Mouse (Mus musculus): ENCODE measurements around the gene Plcl2. TPM values are rescaled to one million over a fixed set of nuclear protein-coding genes. Genes with fewer than 3 reads are reported as not detected.

Gene Plcl2
- polyA plus RNA-seq, 1 experiment from 2014 or later = 2.4 TPM

- Histone ChIP-seq H3K36me3 (ENCODE audit: control insufficient read depth, insufficient read depth, low read length) (no peaks in the 10 kb centered on the region), H3K4me2 (ENCODE audit: low read depth, low read length) (no peak overlapping the region), H3K27ac (ENCODE audit: low read length) (no peak overlapping the region), H3K4me3 (ENCODE audit: low read length) (no peak overlapping the region), H3K27me3 (ENCODE audit: control insufficient read depth, insufficient read depth, low read depth, low read length) (no peaks in the 10 kb centered on the region), H3K9me3 (ENCODE audit: control insufficient read depth, low read length) (no peaks in the 10 kb centered on the region), H3K4me1 (replicated peaks; ENCODE audit: control insufficient read depth, insufficient read depth, low read length) (no peaks in the 10 kb centered on the region), H3K9ac (ENCODE audit: low read length) (no peak overlapping the region)
- ATAC-seq (ENCODE audit: low read depth) = no peak
- WGBS = 75% methylated on average over 10 of the region's 10 CpGs
Observed at GRCm38 (mm10) chr17:50495216-50495889, 13.8 kb upstream of the Plcl2 start.

GRCm38 (mm10) chr17:50498062-50498697, 11.0 kb upstream of the Plcl2 start:
- no peak for ATAC-seq (ENCODE audit: low read depth)
- Histone ChIP-seq H3K27ac (ENCODE audit: low read length) (no peak overlapping the region), H3K27me3 (ENCODE audit: control insufficient read depth, insufficient read depth, low read depth, low read length) (no peaks in the 10 kb centered on the region), H3K36me3 (ENCODE audit: control insufficient read depth, insufficient read depth, low read length) (no peaks in the 10 kb centered on the region), H3K9me3 (ENCODE audit: control insufficient read depth, low read length) (no peaks in the 10 kb centered on the region), H3K4me1 (replicated peaks; ENCODE audit: control insufficient read depth, insufficient read depth, low read length) (no peaks in the 10 kb centered on the region), H3K4me3 (ENCODE audit: low read length) (no peak overlapping the region), H3K9ac (ENCODE audit: low read length) (no peak overlapping the region), H3K4me2 (ENCODE audit: low read depth, low read length) (no peak overlapping the region)
- WGBS = 48% methylated on average over 7 of the region's 7 CpGs

- H3K9me3 ChIP-seq (ENCODE audit: control insufficient read depth, low read length) = no peaks in the 10 kb centered on the region
- 82% methylated on average over 16 of the region's 16 CpGs for WGBS
- no peaks in the 10 kb centered on the region for H3K36me3 ChIP-seq (ENCODE audit: control insufficient read depth, insufficient read depth, low read length)
- no peak overlapping the region for H3K27ac ChIP-seq (ENCODE audit: low read length)
- H3K4me3 ChIP-seq (ENCODE audit: low read length) = no peak overlapping the region
- no peak overlapping the region for H3K9ac ChIP-seq (ENCODE audit: low read length)
- H3K4me1 ChIP-seq (replicated peaks; ENCODE audit: control insufficient read depth, insufficient read depth, low read length) = no peaks in the 10 kb centered on the region
- no peak for ATAC-seq (ENCODE audit: low read depth)
- no peaks in the 10 kb centered on the region for H3K27me3 ChIP-seq (ENCODE audit: control insufficient read depth, insufficient read depth, low read depth, low read length)
- no peak overlapping the region for H3K4me2 ChIP-seq (ENCODE audit: low read depth, low read length)
Observed at GRCm38 (mm10) chr17:50499091-50499790, 10.0 kb upstream of the Plcl2 start.

- Histone ChIP-seq H3K9ac (ENCODE audit: low read length) (no peak overlapping the region), H3K9me3 (ENCODE audit: control insufficient read depth, low read length) (no peaks in the 10 kb centered on the region), H3K27me3 (ENCODE audit: control insufficient read depth, insufficient read depth, low read depth, low read length) (no peaks in the 10 kb centered on the region), H3K27ac (ENCODE audit: low read length) (no peak overlapping the region), H3K4me3 (ENCODE audit: low read length) (no peak overlapping the region), H3K36me3 (ENCODE audit: control insufficient read depth, insufficient read depth, low read length) (no peaks in the 10 kb centered on the region), H3K4me1 (replicated peaks; ENCODE audit: control insufficient read depth, insufficient read depth, low read length) (no peaks in the 10 kb centered on the region), H3K4me2 (ENCODE audit: low read depth, low read length) (no peak overlapping the region)
- WGBS = 65% methylated on average over 6 of the region's 6 CpGs
- no peak for ATAC-seq (ENCODE audit: low read depth)
Observed at GRCm38 (mm10) chr17:50500806-50501205, 8.4 kb upstream of the Plcl2 start.

- ATAC-seq (ENCODE audit: low read depth) = no peak
- H3K4me2 ChIP-seq (ENCODE audit: low read depth, low read length) = no peak overlapping the region
- no peaks in the 10 kb centered on the region for H3K27me3 ChIP-seq (ENCODE audit: control insufficient read depth, insufficient read depth, low read depth, low read length)
- H3K9me3 ChIP-seq (ENCODE audit: control insufficient read depth, low read length) = no peaks in the 10 kb centered on the region
- H3K36me3 ChIP-seq (ENCODE audit: control insufficient read depth, insufficient read depth, low read length) = no peaks in the 10 kb centered on the region
- no peak overlapping the region for H3K27ac ChIP-seq (ENCODE audit: low read length)
- H3K9ac ChIP-seq (ENCODE audit: low read length) = no peak overlapping the region
- 79% methylated on average over 7 of the region's 7 CpGs for WGBS
- no peak overlapping the region for H3K4me3 ChIP-seq (ENCODE audit: low read length)
- H3K4me1 ChIP-seq (replicated peaks; ENCODE audit: control insufficient read depth, insufficient read depth, low read length) = no peaks in the 10 kb centered on the region
Observed at GRCm38 (mm10) chr17:50503075-50503474, 6.1 kb upstream of the Plcl2 start.

- ATAC-seq (ENCODE audit: low read depth) = no peak
- 71% methylated on average over 6 of the region's 6 CpGs for WGBS
- H3K36me3 ChIP-seq (ENCODE audit: control insufficient read depth, insufficient read depth, low read length) = no peaks in the 10 kb centered on the region
- H3K4me1 ChIP-seq (replicated peaks; ENCODE audit: control insufficient read depth, insufficient read depth, low read length) = no peaks in the 10 kb centered on the region
- no peak overlapping the region for H3K4me3 ChIP-seq (ENCODE audit: low read length)
- no peak overlapping the region for H3K4me2 ChIP-seq (ENCODE audit: low read depth, low read length)
- no peak overlapping the region for H3K27ac ChIP-seq (ENCODE audit: low read length)
- H3K9me3 ChIP-seq (ENCODE audit: control insufficient read depth, low read length) = no peaks in the 10 kb centered on the region
- no peak overlapping the region for H3K9ac ChIP-seq (ENCODE audit: low read length)
- H3K27me3 ChIP-seq (ENCODE audit: control insufficient read depth, insufficient read depth, low read depth, low read length) = no peaks in the 10 kb centered on the region
Observed at GRCm38 (mm10) chr17:50504070-50504846, 4.9 kb upstream of the Plcl2 start.

GRCm38 (mm10) chr17:50505910-50506634, 3.1 kb upstream of the Plcl2 start:
- no peak for ATAC-seq (ENCODE audit: low read depth)
- Histone ChIP-seq H3K4me1 (replicated peaks; ENCODE audit: control insufficient read depth, insufficient read depth, low read length) (peaks cover 10% of the 10 kb centered on the region; the same call in 1 of the 2 replicates), H3K27me3 (ENCODE audit: control insufficient read depth, insufficient read depth, low read depth, low read length) (no peaks in the 10 kb centered on the region), H3K4me2 (ENCODE audit: low read depth, low read length) (no peak overlapping the region), H3K9me3 (ENCODE audit: control insufficient read depth, low read length) (no peaks in the 10 kb centered on the region), H3K36me3 (ENCODE audit: control insufficient read depth, insufficient read depth, low read length) (no peaks in the 10 kb centered on the region), H3K27ac (ENCODE audit: low read length) (no peak overlapping the region), H3K4me3 (ENCODE audit: low read length) (no peak overlapping the region), H3K9ac (ENCODE audit: low read length) (no peak overlapping the region)
- 63% methylated on average over 10 of the region's 10 CpGs for WGBS

- Histone ChIP-seq H3K9me3 (ENCODE audit: control insufficient read depth, low read length) (no peaks in the 10 kb centered on the region), H3K4me1 (replicated peaks; ENCODE audit: control insufficient read depth, insufficient read depth, low read length) (peaks cover 10% of the 10 kb centered on the region; the same call in 1 of the 2 replicates), H3K4me2 (ENCODE audit: low read depth, low read length) (no peak overlapping the region), H3K4me3 (ENCODE audit: low read length) (no peak overlapping the region), H3K27me3 (ENCODE audit: control insufficient read depth, insufficient read depth, low read depth, low read length) (no peaks in the 10 kb centered on the region), H3K36me3 (ENCODE audit: control insufficient read depth, insufficient read depth, low read length) (no peaks in the 10 kb centered on the region), H3K9ac (ENCODE audit: low read length) (no peak overlapping the region), H3K27ac (ENCODE audit: low read length) (no peak overlapping the region)
- ATAC-seq (ENCODE audit: low read depth) = no peak
- WGBS = 73% methylated on average over 13 of the region's 13 CpGs
Observed at GRCm38 (mm10) chr17:50506861-50507321, 2.3 kb upstream of the Plcl2 start.

Data from lung, embryonic 16.5 days (tissue).